Mouse (Mus musculus): ENCODE measurements at regions not wholly inside any gene's neighbourhood (a gene's known extent, or its start where the extent isn't known, plus 50 kb on each side); places are given as distances from the start of the nearest gene placed in this dataset.
A peak's percentile ranks its signal among the peaks of the same experiment; 100 is the strongest.

DNA sequence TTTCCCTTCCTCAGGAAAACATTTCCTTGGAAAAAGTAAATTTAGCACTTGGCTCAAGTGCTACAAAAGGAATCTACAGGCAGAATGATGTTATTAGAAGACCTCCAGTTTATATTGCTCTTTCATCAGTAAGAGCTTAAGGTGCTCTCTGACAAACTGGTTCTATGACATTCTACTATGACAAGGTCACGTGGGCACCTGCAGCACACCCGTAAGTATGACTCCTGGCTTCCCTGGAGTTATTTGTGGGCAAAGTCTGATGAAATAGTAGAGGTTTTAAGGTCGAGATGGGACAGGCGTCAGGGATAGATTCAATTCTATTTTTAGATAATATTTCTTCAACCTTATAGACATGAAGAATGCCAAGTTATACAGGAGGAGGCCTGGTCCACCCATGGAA, 84.9 kb upstream of the Ccn6 start:
- DNase-seq, result no peak

DNA sequence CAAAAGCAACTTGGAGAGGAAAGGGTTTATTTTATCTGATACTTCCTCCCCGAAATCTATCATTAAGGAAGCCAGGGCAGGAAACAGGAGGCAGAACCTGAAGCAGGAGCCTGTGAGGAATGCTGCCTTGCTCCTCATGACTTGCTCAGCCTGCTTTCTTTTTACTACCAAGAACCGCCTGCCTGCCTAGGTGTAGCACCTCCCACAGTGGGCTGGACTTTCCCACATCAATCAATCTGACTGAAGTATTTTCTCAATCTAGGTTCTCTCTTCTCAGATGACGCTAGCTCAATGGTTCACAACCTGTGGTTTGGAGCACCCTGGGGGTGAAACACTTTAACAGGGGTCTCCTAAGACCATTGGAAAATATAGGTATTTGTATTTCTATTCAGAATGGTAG, 83.4 kb upstream of the Ccn6 start:
- no peak for DNase-seq

DNA sequence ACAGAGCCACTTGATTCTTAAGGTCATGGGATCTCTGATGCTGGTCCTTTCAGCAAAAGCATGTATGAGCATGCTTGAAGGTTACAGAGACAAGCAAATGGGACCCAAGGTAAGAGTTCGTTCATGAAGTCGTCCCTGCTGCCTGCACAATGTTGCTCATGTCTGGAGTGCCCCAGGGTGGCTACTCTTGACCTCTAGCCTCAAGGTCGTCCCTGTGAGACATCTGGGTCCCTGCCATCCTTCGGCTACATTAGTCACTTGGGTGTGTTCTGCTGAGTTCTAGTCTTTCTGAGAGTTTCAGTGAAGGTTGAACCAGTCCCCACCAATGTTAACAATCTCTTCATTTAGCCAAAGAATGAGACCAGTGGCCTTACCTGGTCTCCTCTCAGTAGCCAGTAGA, 81.5 kb upstream of the Ccn6 start:
- no peak for DNase-seq

DNA sequence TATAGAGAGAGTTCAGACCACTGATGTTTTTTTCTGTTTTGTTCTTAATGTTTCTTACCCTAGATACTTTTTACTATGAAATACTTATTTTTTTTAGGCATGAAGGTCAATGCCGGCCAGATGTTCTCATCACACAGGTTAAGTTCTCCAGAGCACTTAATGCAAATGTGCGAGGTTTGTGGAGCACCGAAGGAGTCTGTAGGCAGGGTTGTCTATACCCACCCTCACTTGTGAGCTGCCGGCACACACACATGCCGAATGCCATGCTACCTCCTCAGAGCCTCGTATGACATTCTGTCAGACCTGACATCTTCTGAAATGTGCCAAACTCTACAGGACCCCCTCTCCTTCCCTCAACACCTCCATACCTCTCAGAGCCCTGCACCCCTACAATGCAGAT, 80.5 kb upstream of the Ccn6 start:
- DNase-seq, result no peak

DNA sequence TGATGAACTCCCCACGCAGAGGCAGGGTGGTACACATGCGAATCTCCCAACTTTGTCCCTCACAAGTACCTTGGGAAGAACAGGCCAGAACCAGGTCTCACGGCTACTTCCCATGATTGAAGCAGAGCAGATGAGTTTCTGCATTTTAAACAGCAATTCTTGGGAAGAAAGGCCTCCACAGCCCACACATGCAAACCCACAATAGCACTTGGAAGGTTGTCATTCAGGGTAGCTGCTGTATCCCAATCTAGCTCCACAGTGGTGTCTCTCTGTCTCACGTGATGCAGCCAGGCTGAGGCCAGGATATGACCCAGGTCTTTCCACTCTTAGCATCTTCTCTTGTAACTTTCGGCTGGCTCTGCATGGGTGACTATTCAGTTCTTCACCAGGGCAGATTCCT, 78.8 kb upstream of the Ccn6 start:
- DNase-seq, result no peak

DNA sequence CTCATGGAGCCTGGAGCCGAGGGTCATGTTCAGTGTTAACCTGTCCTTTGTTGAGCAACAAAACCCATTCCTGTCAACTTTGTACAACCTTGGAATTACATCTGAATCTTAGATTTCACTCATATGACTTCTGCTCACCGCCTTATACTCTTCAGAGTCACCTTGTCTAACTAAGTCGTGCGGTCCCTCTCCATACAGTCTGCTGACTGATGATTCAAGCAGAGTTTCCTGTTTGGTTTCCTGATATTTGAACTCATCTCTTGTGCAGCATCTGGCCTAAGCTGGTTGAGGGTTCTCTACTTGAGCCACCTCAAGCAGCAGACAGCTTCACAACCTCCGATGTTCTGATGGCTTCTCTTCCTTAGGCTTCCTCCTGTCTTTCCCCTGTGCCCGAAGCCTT, 78.3 kb upstream of the Ccn6 start:
- no peak for DNase-seq

DNA sequence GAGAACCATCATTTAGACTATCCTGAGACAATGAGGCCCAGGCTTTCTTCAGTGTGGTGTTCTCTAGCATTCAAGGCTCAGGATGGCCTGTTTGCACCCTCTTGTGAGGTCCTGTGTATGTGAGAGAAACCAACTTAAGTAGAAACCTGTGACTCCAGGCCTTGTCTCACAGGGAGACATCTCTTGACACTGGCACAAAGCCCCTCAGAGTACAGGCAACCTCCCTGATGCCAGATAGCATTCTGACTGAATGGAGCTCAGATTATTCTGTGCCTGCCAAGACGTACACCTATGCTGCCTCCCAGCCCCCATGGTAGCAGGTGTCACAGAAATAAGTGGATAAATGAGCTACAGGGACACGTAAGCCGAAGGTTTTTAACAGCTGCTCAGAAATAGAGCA, 77.9 kb upstream of the Ccn6 start:
- DNase-seq, result no peak

DNA sequence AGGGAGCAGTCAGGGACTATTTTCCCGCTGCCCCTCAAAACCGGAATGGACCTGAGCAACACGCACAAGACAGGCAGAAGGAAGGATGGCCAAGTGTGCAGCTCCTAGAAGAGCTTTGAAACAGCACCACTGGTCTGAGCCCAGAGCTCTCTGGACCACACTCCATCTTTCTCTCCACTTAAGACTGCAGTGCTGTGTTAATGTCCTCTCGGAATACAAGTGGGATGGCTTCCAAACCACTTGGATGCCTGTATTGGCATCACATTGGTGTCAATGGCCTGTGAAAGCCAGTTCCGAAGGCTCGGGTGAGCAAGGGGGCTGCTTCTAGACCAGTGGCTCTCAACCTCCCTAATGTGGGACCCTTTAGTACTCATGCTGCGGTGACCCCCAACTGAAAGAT, 77.4 kb upstream of the Ccn6 start:
- no peak for DNase-seq

DNA sequence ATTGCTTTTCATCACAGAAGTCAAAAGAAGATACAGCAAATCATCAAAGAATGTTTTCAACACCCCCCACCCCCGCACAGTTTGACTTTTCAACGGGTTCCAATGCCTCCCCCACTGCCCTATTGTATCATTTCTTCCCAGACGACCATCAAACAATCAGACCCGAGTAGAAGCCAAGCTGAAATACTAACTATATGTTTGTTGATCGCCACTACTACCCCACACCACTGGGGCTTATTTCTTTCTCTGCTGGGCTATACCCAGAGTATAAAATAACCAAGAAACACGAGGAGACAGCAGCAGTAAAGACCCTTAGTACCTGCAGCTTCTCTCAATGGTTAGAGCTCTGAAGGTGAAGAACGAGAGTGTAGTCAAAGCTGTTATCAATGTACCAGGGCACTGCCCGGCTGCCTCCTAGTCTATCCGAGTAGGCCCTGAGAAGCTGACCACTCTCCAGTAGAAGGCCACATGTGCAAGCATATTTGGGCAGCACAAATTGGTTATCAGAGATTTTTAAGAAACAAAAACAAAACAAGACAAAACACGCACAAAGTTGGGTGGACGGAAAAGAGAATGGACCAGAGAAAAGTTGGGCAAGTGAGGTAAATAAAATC, 76.7 kb upstream of the Ccn6 start:
- DNase-seq, result no peak

DNA sequence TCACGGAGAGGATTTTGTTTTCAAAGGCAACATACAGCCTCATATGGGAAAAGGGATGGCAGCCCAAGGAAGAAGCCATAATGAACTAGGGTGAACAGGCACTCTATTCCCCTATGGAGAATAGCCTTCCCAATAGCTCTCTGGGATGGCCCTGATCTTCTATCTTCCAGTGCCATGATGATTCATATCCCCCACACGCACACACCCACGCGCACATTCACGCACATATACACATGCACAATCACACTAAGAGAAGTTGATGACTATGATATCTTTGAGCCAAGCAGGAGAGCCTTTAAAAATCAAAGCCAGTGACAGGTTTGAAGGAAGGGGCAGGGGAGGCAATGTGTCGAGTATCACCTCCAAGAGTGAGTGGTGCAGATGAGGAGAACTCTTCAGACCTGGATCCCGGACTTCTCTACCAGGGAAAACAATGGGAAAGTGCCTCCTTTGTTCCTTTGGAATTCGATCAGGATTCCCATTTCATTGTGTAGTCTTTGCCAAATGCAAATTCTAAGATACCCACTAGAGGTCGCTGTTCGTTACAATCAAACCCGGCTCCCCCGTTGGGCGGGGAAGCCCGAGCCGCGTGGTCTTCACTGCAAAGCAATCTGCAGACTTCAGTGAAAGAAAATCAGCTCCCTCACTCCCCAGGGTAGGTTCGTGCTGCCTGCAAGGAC, 76.0 kb upstream of the Ccn6 start:
- peak; percentile 26 for DNase-seq

DNA sequence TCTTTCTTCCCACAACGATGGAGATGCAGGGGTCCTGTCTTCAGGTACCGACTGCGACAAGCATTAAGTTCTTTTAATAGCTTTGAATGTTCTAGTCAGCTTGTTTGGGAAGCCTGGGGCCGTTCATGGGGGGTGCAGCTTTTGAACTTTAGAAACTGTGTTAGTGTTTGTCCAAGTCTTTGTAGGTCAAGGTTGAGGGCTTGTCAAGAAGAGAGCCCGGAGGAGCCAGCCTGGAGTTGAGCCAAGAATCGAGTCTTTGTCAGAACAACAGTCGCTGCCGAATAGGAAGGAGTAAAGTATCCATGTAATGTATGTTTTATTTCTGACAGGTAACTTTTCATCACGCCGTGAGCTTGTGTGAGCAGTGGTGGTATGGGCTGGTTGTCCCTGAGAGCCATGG, 75.0 kb upstream of the Ccn6 start:
- DNase-seq, result no peak

DNA sequence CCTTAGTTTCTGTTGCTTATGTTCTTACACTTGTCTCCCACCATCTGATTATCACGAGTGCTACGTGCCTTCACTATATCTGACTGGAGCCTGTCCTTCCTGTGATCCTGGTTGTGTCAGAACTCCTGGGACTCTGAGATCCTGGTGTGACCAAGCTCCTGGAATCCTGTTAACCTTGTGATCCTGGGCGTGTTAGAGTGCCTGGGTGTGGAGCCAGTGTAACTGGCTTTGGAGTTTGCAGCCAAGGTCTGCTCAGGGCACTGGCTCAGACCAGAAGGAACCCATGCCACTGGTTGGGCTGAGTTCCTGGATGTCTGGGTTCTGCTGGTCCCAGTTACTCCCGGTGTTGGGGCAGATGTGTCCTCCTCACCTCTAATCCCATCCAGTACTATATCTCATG, 74.0 kb upstream of the Ccn6 start:
- DNase-seq, result no peak

DNA sequence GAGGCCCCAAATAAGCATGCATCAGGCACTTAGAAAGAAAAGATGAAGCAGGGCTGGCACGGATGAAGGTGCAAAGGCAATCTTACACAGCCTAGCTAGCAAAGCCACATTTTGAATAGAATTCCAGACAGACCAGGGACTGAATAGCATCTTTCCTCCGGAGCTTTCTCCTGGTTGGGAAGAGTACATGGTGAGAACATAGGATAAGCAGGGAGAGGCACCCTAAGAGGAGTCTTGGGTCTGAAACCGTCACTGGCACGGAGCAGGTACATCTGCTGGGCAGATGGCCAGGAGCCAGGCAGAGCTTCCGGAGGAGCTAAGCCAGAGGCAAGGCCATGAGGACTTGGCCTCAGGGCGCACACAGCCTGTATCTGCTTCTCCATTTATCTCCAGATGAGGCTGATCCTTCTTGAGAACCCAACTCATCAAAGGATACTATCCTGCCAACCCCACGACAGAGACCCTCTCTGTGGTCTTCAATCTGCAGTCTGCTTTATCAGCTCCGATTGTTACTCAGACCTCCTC, 70.4 kb upstream of the Ccn6 start:
- no peak for DNase-seq

DNA sequence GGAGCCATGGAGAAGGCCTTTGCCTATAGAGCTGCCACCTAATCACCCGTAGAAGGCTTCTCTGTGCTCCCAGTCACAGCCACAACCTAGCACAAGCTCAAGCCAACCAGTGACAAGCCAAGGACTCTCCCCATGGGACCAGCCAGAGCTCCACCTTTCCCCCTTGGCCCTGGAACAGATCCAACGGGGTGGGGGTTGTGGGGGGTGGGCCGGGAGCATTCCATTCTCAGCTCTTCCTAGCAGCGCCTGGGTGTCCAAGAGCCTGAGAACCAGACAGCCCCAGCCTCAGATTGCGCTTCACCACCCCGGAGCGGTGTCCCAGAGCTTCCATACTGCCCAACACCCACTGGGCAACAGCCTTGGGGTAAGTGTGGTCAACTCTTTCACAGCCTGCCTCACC, 69.6 kb upstream of the Ccn6 start:
- DNase-seq, result no peak

DNA sequence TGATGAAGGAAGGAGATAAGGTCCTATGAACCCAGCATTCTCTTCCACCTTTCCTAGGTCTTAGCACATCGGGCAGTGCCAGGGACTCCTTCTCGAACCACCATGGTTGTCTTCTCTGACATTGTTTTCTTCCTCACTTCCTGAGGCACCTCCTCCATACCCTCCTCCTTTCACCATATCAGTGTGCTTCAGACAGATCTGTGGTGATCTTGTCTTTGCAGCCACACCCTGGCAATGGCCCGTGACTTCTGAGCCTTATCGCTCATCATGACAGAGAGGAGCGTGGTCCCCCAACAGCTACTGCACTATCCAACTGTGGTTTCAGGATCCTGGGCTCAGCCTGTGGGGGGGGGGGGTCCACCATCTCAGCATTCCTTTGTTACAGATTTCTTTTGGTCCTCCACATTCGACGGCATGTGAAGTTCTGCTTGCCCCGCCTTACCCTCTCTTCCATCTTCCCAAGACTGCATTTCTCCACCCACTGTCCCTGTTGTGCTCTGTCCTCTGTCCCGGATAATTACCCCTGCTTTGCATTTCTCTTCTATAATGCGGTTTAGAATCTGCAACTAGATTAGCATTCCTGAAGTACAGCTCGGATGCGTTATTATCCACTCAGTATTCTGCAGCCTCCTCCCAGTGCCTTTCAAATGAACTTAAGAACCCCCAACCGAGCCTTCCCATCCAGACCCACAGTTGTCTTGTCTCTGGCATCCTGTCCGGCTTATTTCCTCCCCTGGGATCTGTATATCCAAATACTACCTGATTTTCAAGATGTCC, 67.2 kb upstream of the Ccn6 start:
- DNase-seq, result no peak

DNA sequence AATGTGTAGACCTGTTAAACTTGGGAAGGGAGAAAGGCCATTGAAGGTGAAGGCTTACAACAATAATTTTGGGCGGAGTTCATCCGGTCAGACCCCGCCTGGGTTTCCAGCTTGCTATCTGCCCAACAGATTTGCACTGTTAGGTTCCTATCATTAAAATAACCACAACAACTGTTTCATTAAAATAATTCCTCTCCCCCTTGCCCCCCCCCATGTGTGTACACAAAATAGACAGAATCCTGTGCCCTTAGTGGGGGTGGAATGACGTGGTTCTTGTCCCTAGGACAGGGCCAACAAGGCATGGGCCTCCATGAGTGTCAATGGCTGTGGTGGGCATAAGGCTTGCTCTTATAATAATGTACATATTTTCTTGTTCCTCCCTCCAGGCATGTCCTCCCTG, 65.6 kb upstream of the Ccn6 start:
- no peak for DNase-seq

DNA sequence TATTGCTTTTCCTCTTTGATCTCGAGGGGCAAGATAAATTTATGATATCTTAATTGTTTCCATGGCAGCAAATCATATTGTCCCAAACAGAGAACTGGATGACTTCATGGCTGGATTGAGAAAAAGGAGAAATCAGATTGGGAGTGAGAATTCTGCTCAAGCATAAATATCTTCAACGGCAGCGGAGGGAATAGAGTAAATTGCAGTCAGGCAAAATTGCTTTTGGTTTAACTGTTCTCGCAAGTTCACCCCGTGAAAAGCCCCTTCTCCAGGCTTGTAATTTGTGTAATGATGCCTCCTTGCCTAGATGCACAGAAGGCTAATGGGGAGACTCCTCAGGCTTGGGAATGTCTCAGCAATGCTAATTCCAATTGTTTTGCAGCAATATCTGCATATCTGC, 64.4 kb upstream of the Ccn6 start:
- no peak for DNase-seq

DNA sequence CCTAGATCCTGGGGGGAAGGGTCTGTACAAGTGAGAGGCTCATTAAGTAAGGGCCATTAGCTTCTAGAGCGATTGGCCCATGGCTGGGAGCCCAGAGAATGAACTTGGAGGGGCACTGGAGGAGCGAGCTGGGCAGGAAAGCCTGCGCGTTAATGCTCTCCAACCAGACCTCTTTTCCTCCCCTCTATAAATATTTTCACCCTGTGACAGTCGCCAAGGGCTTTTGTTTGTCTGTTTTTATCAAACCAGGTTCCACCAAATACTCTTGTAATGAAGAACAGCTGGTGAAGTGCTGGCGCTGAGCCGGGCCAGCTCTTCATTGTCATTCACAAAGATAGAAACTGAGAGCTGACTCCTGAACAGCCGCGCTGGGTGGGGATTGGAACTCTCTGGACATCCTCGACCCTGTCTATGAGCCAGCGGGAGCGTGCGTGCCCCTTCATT, 63.9 kb upstream of the Ccn6 start:
- DNase-seq, result no peak

DNA sequence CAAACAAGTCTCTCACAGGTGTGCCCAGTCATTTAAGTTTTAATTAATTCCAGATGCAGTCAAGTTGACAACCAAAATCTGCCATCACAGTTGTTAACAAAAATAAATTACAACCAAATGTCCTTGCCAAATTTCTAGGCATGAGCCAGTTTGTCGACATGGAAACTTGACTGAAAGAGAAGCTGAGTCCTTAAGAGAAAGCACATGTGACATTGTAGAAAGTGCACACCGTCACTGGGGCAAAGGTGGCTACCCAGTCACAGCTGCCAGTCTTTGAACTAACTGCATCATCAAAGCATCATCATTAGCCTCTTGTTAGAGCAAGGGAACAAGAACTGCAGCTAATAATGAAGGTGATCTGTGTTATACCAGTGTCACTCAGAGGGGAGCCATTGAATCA, 62.9 kb upstream of the Ccn6 start:
- DNase-seq, result no peak

DNA sequence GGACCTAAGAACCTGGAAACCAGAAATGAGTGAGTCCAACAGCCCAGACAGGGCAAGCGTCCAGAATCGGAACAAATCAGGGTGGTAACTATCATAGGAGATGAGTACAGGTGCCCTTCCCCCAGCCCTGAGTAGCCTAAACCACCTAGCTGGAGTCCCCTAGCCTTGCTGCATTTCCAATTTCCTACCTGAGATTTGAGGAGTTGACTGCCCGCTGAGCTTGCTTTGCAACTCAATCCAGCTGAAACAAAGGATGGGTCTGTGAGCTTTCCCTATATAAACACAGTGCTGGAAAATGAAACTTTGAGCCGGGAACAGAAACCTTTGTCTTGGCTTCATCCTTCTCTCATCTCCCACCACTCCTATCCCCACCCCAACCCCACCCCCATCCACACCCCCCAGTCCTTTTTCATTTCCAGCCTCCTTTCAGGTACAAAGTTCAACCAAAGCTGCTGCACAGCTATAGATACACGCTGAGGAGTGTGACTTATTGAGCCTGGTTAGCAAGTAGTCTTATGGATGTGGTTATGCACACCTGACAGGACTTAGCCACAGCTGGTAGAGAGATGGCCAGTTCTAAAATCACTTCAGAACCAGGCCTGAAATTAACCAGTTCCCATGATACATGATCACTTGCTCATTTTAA, 61.0 kb upstream of the Ccn6 start:
- no peak for DNase-seq

DNA sequence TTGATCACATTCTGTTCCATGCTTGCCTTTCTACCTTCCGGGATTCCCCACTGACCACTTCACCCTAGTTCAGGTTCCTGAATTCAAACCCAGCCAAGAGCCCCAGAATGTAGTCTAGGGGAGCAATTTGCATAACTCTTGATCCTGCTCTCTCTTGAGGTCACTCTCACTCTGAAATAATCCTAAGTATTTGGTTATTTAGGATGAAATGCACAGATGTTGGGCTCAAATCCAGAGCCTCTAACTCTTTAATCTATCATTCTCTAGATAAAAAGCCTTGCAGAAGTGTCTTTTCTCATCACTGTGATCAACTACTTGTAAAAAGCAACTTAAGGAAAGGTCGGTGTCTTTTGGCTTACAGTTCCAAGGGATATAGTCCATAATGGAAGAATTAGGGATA, 57.4 kb upstream of the Ccn6 start:
- DNase-seq, result no peak

DNA sequence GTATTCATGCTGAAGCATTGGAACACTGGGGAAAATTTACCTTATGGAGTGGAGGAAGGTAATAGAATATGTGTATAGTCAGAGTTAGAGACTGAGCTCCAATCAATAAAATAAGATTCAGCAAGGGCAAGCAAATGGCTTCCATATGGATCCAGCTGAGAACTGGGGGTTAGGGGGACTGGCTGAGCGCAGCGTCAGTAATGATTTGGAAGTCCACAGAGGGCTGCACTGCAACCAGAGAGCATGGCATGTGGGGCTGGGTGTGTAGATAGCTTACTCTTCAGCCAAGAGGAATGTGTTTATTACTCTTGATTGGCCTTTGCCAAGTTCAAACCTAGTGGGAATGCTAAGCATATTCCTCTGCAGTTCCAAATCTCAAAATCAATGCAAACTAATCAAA, 55.8 kb upstream of the Ccn6 start:
- no peak for DNase-seq

DNA sequence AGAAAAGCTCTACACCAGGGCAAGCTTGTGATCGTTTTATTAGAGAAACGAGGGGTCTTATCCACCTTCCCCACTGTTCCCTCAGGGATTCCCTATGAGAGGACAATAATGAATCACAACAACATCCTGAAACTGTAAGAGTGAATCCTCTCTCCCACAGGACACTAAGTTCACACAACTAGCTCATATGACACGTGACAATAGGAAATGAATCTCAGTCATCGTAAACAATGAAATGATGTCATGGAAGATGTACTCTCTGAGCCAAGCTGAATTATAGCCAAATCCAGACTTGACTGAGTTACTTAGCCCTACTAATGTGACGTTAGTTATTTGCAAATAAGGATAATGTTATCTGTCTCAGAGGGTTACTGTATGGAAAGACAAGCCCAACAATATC, 54.6 kb upstream of the Ccn6 start:
- no peak for DNase-seq

All from kidney, adult 11 months (tissue).